Mouse (Mus musculus) forebrain, postnatal 0 days (tissue): ENCODE measurements around the gene Sec24d. TPM values are rescaled to one million over a fixed set of nuclear protein-coding genes. Genes with fewer than 3 reads are reported as not detected.

Experiments used
- ATAC-seq: fragments of 200-750 bp; cut with Nextera tagmentation; 2 replicates; pipeline ENCODE4 v1.8.0; 2017; ENCODE audit warnings: mild to moderate bottlenecking, moderate library complexity
- DNase-seq: peaks from one replicate; pipeline ENCODE4 v3.0.0-alpha.2; 2015
- H3K27ac ChIP-seq: fragments of 300-500 bp; sonication (generic); 2 replicates; pipeline ENCODE4 v1.5.1; 2014; ENCODE audit warnings: low read depth, mild to moderate bottlenecking, antibody characterized with exemption, low read length, moderate library complexity, mixed read lengths
- H3K27me3 ChIP-seq: fragments of 300-500 bp; sonication (generic); 2 replicates; pipeline ENCODE4 v1.6.1; 2014; ENCODE audit warnings: mild to moderate bottlenecking, low read length, mixed read lengths; ENCODE audit not compliant: insufficient read depth
- H3K36me3 ChIP-seq: fragments of 300-500 bp; sonication (generic); 2 replicates; pipeline ENCODE4 v1.6.1; 2014; ENCODE audit warnings: mild to moderate bottlenecking, moderate library complexity; ENCODE audit not compliant: insufficient read depth
- H3K4me1 ChIP-seq: fragments of 300-500 bp; sonication (generic); 2 replicates; pipeline ENCODE4 v1.6.1; 2014; ENCODE audit warnings: antibody characterized with exemption; ENCODE audit not compliant: insufficient read depth
- H3K4me2 ChIP-seq: fragments of 300-500 bp; sonication (generic); 2 replicates; pipeline ENCODE4 v1.6.1; 2014; ENCODE audit warnings: low read depth, mild to moderate bottlenecking, moderate library complexity
- H3K4me3 ChIP-seq: fragments of 300-500 bp; sonication (generic); 2 replicates; pipeline ENCODE4 v1.5.1; 2014; ENCODE audit warnings: low read depth, low read length, mixed read lengths
- H3K9ac ChIP-seq: fragments of 300-500 bp; sonication (generic); 2 replicates; pipeline ENCODE4 v1.6.1; 2014; ENCODE audit warnings: mild to moderate bottlenecking
- H3K9me3 ChIP-seq: fragments of 300-500 bp; sonication (generic); 2 replicates; pipeline ENCODE4 v1.6.1; 2016; ENCODE audit warnings: low read length
- CTCF ChIP-seq: sonication (generic); IDR thresholded peaks from 2 replicates; pipeline ENCODE4 v1.5.1; 2016; ENCODE audit warnings: antibody characterized with exemption, control low read depth, low read depth
- WGBS: fragments of 180-500 bp; shearing (Covaris S2); extraction: QIAGEN DNeasy Blood & Tissue Kit; methylation state at CpG from one replicate; pipeline ENCODE4 v1.1.7; 2014; 5-methylcytosine and 5-hydroxymethylcytosine counted together
- polyA plus RNA-seq: library from polyadenylated mRNA; unstranded; fragments of >200 nt; fragmentation: Nextera tagmentation; extraction: Ambion mirVana; gene quantifications from 2 replicates; pipeline ENCODE4 v1.2.1, GENCODE M21; 2015
- total RNA-seq: library from RNA; depleted of rRNA; stranded (reverse); fragments of >200 nt; gene quantifications from 2 replicates; pipeline ENCODE4 v1.2.3, GENCODE M21; 2014; rRNA removed

Gene Sec24d
- total RNA-seq, result 21.7 and 36.5 TPM in 2 replicates
- 14.1 and 16.3 TPM in 2 replicates for polyA plus RNA-seq

- H3K36me3 ChIP-seq, result 0 out of 2 replicates have a peak, but pooled peaks cover 5% of the 10 kb centered on the region
- no peaks in the 10 kb centered on the region for H3K9me3 ChIP-seq
- H3K27me3 ChIP-seq, result no peaks in the 10 kb centered on the region
- no peak for TF ChIP-seq CTCF
- H3K4me2 ChIP-seq, result peak within 1 kb of the TSS; percentile 88
- WGBS, result 3% methylated on average over 68 of the region's 68 CpGs
- DNase-seq (peak; percentile 90), ATAC-seq (peak; percentile 95)
- H3K4me3 ChIP-seq, result peak within 1 kb of the TSS; percentile 76
- 0 out of 2 replicates have a peak within 1 kb of the TSS, but pooled peaks have one; percentile 45 for H3K27ac ChIP-seq
- H3K9ac ChIP-seq, result peak within 1 kb of the TSS; percentile 61
- H3K4me1 ChIP-seq, result no peaks in the 10 kb centered on the region
Measured at GRCm38 (mm10) chr3:123266753-123267651, at the start of gene Sec24d. Sec24d (plus strand) TSS chr3:123267455.

GRCm38 (mm10) chr3:123218646-123219045 is 48.6 kb upstream of the Sec24d start:
- no peak for ATAC-seq
- H3K9me3 ChIP-seq, result no peaks in the 10 kb centered on the region
- no peaks in the 10 kb centered on the region for H3K36me3 ChIP-seq
- H3K4me3 ChIP-seq, result no peak overlapping the region
- DNase-seq, result no peak
- no peaks in the 10 kb centered on the region for H3K27me3 ChIP-seq
- 59% methylated on average over 6 of the region's 6 CpGs for WGBS
- TF ChIP-seq CTCF, result no peak
- no peaks in the 10 kb centered on the region for H3K4me1 ChIP-seq
- H3K4me2 ChIP-seq, result no peak overlapping the region
- no peak overlapping the region for H3K27ac ChIP-seq
- no peak overlapping the region for H3K9ac ChIP-seq

DNA sequence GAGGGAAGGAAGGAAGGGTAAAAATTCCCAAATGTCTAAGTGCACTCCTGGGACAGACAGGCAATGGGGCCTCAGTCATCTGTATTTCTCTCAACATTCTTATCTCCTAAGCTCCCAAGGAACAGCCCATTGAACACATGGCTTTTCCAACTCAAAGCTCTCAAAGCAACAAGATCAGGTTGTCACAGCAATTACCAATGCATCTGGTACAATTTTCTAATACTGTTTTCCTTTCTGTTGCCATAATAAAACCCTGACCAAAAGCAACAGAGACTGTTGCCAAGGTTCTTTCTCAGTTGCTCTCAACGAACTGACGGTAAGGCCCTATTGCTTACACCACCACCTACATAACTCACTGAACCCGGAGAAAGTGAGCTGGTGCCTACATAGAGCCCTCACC is 40.0 kb upstream of the Sec24d start:
- H3K36me3 ChIP-seq, result no peaks in the 10 kb centered on the region
- ATAC-seq, result no peak
- H3K27ac ChIP-seq, result no peak overlapping the region

DNA sequence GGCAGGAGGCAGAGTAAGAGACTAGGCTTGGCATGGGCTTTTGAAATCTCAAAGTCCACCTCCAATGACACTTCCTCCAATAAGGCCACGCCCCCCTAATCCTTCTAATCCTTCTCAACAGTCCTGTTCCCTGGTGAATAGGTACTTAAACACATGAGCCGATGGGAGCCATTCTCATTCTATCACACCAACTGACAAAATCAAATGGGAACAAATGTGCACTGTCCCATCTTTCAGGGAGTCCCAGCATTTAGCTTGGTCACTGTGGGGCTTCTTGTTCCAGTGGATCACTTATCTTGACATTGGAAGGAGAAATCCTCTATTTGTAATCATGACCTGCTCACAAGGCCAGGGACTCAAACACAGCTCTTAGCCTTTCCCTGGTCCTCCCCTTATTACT is 35.6 kb upstream of the Sec24d start:
- 75% methylated on average over 2 of the region's 2 CpGs for WGBS
- Histone ChIP-seq H3K4me3 (no peak overlapping the region), H3K36me3 (no peaks in the 10 kb centered on the region), H3K4me2 (no peak overlapping the region), H3K4me1 (no peaks in the 10 kb centered on the region), H3K9ac (no peak overlapping the region), H3K27me3 (no peaks in the 10 kb centered on the region), H3K27ac (no peak overlapping the region), H3K9me3 (no peaks in the 10 kb centered on the region)
- TF ChIP-seq CTCF, result no peak
- no peak for ATAC-seq
- no peak for DNase-seq

More for the DNA sequence above, 40.0 kb upstream of the Sec24d start:
- no peaks in the 10 kb centered on the region for H3K27me3 ChIP-seq
- no peaks in the 10 kb centered on the region for H3K9me3 ChIP-seq
- H3K4me1 ChIP-seq, result no peaks in the 10 kb centered on the region
- no peak overlapping the region for H3K4me2 ChIP-seq
- TF ChIP-seq CTCF, result no peak
- 91% methylated on average over 3 of the region's 3 CpGs for WGBS
- no peak for DNase-seq
- H3K4me3 ChIP-seq, result no peak overlapping the region
- no peak overlapping the region for H3K9ac ChIP-seq

DNA sequence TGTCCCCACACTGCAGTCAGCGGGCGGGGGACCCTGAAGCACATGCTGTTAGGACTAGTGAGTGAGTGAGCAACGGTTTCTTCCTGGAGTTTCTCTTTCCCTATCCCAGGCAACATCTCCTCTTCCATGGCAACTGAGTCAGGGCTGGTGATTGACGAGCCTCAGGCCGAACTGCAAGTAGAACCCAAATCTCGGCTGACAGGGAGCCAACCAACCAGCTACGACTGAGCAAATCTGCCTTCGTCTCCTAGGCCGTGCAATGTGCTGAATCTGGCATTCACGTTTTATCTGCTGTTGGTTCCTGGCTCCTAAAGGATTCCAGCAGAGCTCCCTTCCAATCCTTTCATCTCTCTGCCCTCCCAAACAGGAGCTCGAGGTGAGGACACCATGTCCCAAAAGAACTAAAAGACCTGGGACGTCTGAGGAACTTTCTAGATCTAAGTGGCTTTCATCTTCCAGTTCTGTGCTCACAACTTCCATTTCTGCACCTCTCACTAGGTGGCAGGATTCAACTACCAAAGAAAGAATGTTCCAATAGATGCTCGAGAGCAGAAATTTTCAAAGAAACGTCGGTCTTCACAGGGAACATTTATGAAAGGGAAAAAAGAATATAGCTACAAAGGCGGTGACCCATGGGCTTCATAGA is 32.9 kb upstream of the Sec24d start:
- Histone ChIP-seq H3K9ac (no peak overlapping the region), H3K9me3 (no peaks in the 10 kb centered on the region), H3K4me3 (no peak overlapping the region), H3K27me3 (no peaks in the 10 kb centered on the region), H3K27ac (no peak overlapping the region), H3K4me2 (no peak overlapping the region), H3K4me1 (no peaks in the 10 kb centered on the region), H3K36me3 (no peaks in the 10 kb centered on the region)
- peak; percentile 73 for DNase-seq
- peak; percentile 46 for ATAC-seq
- TF ChIP-seq CTCF, result peak; percentile 72
- 42% methylated on average over 16 of the region's 16 CpGs for WGBS

DNA sequence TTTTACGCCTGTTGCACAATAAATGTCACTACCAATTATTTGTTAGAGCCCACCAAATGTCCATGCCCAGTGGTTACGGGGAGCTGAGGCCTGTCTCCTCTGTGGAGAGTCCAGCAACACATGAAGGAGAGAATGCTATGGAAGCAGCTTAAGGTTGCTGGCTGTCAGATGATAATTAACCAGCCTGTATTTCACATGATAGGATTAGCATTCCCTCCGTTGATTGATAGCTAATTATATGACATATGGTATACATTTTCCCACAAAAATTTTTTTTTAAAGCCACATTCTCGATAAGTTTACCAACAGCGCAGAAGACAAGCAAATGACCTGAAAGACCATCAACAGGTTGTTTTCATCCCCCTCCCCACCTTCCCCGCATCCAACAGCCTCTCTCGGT is 31.8 kb upstream of the Sec24d start:
- Histone ChIP-seq H3K4me2 (peak overlapping the region; percentile 89), H3K9me3 (no peaks in the 10 kb centered on the region), H3K36me3 (no peaks in the 10 kb centered on the region), H3K4me3 (peak overlapping the region; percentile 48), H3K27me3 (no peaks in the 10 kb centered on the region), H3K9ac (peak overlapping the region; percentile 46), H3K27ac (no peak overlapping the region), H3K4me1 (no peaks in the 10 kb centered on the region)
- TF ChIP-seq CTCF, result no peak
- 19% methylated on average over 7 of the region's 7 CpGs for WGBS
- DNase-seq (no peak), ATAC-seq (no peak)

DNA sequence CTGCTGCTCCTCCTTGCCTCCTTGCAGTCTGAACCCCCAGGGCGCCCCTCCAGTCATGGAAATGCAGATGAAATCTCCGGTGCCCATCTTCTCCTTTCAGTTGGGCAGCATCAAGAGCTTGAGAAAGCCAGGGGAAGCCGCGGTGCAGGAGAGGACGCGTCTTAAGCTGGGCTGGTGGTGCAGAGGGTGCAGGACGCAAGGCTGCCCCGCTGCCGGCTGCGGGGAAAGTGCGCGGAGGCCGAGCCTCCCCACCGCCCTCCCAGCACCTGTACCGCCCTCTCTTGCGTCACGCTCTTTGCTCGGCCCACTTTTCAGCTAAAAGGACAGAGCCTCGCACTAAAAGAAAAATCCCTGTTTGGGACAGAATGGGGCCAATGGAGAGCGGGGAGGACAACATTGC is 31.3 kb upstream of the Sec24d start, which contains the start of gene Synpo2:
Synpo2 (minus strand) TSS at position 229 of the 400 bp plus-strand sequence.
- H3K27me3 ChIP-seq, result no peaks in the 10 kb centered on the region
- H3K36me3 ChIP-seq, result no peaks in the 10 kb centered on the region
- peak within 1 kb of the TSS; percentile 89 for H3K4me2 ChIP-seq
- TF ChIP-seq CTCF, result no peak
- DNase-seq, result peak; percentile 22
- H3K9me3 ChIP-seq, result no peaks in the 10 kb centered on the region
- H3K4me1 ChIP-seq, result no peaks in the 10 kb centered on the region
- H3K4me3 ChIP-seq, result peak within 1 kb of the TSS; percentile 48
- H3K27ac ChIP-seq, result no peak within 1 kb of the TSS
- peak within 1 kb of the TSS; percentile 46 for H3K9ac ChIP-seq
- peak; percentile 75 for ATAC-seq
- WGBS, result 4% methylated on average over 20 of the region's 20 CpGs
